Mouse (Mus musculus) spleen, adult 2 months (tissue): Measurements from ENCODE around the gene Etfrf1. TPM values are rescaled to one million over a fixed set of nuclear protein-coding genes. Genes with fewer than 3 reads are reported as not detected.

Experiments used
- DNase-seq, 2 experiments: peaks; one replicate each; pipeline versions ENCODE4 v3.0.0 to v3.0.0-alpha.2; 2012 to 2021; ENCODE audit warnings: low spot score in 2 of 2, low read depth in 1 of 2
- H3K27ac ChIP-seq: fragments of 200-500 bp; 2 replicates; pipeline ENCODE4 v1.5.1; 2012; ENCODE audit warnings: low read length, inconsistent platforms; ENCODE audit not compliant: insufficient read depth
- H3K27me3 ChIP-seq: fragments of 200-500 bp; 2 replicates; pipeline ENCODE4 v1.6.1; 2012; ENCODE audit warnings: mild to moderate bottlenecking, moderate library complexity, low read length, inconsistent platforms; ENCODE audit not compliant: control insufficient read depth, insufficient read depth
- H3K36me3 ChIP-seq: fragments of 200-500 bp; 2 replicates; pipeline ENCODE4 v1.6.1; 2012; ENCODE audit warnings: mild to moderate bottlenecking, low read length, inconsistent platforms; ENCODE audit not compliant: control insufficient read depth, insufficient read depth
- H3K4me1 ChIP-seq: fragments of 200-500 bp; 2 replicates; pipeline ENCODE4 v1.6.1; 2011; ENCODE audit warnings: inconsistent platforms; ENCODE audit not compliant: control insufficient read depth, insufficient read depth, insufficient read length
- H3K4me3 ChIP-seq: fragments of 200-500 bp; 2 replicates; pipeline ENCODE4 v1.5.1; 2011; ENCODE audit warnings: mild to moderate bottlenecking, inconsistent platforms; ENCODE audit not compliant: insufficient read depth, insufficient read length; ENCODE audit errors: extremely low read depth
- CTCF ChIP-seq: fragments of 200-500 bp; IDR thresholded peaks from 2 replicates; pipeline ENCODE4 v1.5.1; 2011; ENCODE audit warnings: mild to moderate bottlenecking, inconsistent platforms; ENCODE audit not compliant: insufficient read depth, insufficient read length, insufficient replicate concordance; ENCODE audit errors: extremely low read depth
- POLR2A ChIP-seq: fragments of 200-500 bp; IDR thresholded peaks from 2 replicates; pipeline ENCODE4 v1.6.1; 2011; ENCODE audit warnings: low read depth, low read length, inconsistent platforms
- WGBS: fragments of 180-500 bp; shearing (Covaris S2); methylation state at CpG from one replicate; pipeline ENCODE4 v1.1.7; 2018; 5-methylcytosine and 5-hydroxymethylcytosine counted together
- polyA plus RNA-seq: library from polyadenylated mRNA; depleted of rRNA; stranded (reverse); fragments of >200 nt; gene quantifications from 2 replicates; pipeline ENCODE4 v1.2.3, GENCODE M21; 2012; rRNA removed

Etfrf1 gene
- polyA plus RNA-seq, 1 experiment: 2.3 TPM

GRCm38 (mm10) chr6:145256701-145257073, 45.8 kb downstream of the Etfrf1 start:
- no peak for TF ChIP-seq CTCF
- TF ChIP-seq POLR2A: no peak
- no peaks in the 10 kb centered on the region for H3K4me1 ChIP-seq
- H3K27me3 ChIP-seq: no peaks in the 10 kb centered on the region
- no peaks in the 10 kb centered on the region for H3K36me3 ChIP-seq
- 19% methylated on average over 2 of the region's 2 CpGs for WGBS
- no peak overlapping the region for H3K27ac ChIP-seq
- no peak for DNase-seq
- no peak overlapping the region for H3K4me3 ChIP-seq

GRCm38 (mm10) chr6:145262314-145262713, 51.4 kb downstream of the Etfrf1 start:
- no peaks in the 10 kb centered on the region for H3K27me3 ChIP-seq
- DNase-seq: no peak
- TF ChIP-seq CTCF: no peak
- no peak for TF ChIP-seq POLR2A
- H3K36me3 ChIP-seq: no peaks in the 10 kb centered on the region
- 86% methylated on average over 7 of the region's 7 CpGs for WGBS
- H3K4me1 ChIP-seq: no peaks in the 10 kb centered on the region
- no peak overlapping the region for H3K4me3 ChIP-seq
- H3K27ac ChIP-seq: no peak overlapping the region

Other genes starting within 250 kb of the Etfrf1 start
- 0.32 and 0.33 TPM in 2 replicates for gene Bcat1, start 134.9 kb upstream of the Etfrf1 start, polyA plus RNA-seq
- gene Lrmp, start 95.5 kb upstream of the Etfrf1 start, polyA plus RNA-seq: 120 and 145 TPM in 2 replicates
- gene Casc1, start 129 bp upstream of the Etfrf1 start, polyA plus RNA-seq: 0.09 and 0.16 TPM in 2 replicates
- 11.1 and 14.1 TPM in 2 replicates for gene Kras, start 39.1 kb downstream of the Etfrf1 start, polyA plus RNA-seq